Mouse (Mus musculus) E14TG2a.4 (cell line): ENCODE measurements at regions not wholly inside any gene's neighbourhood (a gene's known extent, or its start where the extent isn't known, plus 50 kb on each side); places are given as distances from the start of the nearest gene placed in this dataset.

Experiments used
- CTCF ChIP-seq: conservative IDR thresholded peaks from 2 replicates; pipeline ENCODE4 v1.5.1; 2014; ENCODE audit warnings: low read length
- NANOG ChIP-seq: IDR thresholded peaks from 2 replicates; pipeline ENCODE4 v1.6.1; 2014; ENCODE audit warnings: borderline replicate concordance, low read length, mixed read lengths

DNA sequence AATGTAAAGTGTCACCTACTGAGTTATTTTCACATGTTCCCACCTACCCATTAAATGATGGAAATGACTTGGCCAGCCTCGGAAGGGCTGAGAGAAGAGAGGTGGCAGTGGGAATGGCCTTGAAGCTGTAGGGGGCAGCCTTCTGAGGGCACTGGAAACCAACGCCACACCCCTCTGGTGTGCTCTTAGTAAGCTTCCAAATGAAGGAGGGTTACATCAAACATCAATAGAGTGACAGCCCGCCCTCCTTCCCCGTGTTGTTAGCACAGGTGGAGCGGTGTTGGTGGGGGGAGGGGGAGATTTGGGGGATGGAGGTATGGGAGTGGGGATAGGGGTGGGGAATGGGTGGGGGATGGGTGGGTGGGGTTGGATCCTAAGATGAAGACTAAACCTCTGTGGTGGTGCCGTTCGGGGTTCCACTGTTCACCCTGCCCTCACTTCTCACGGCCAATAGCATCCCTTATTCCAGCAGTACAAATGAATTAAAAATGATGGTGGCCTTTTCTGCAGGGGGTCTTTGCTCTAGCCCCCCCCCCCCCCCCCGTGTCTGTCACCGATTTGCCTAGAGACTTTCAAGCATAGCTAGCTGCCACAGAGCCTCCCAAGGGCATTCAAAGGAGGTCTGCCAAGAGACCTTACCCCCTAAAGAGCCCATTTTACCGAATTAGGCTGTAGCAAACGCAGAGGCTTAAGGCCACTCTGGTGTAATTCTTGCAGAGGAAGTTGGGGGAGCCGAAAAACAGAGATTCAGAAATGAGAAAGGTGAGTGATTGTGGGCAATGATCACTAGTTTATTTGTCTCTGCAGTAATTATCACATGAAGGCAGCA lies 267.4 kb upstream of the Kazn start:
- TF ChIP-seq NANOG: no peak
- no peak for TF ChIP-seq CTCF
